Mouse (Mus musculus): ENCODE measurements around the gene Canx. TPM values are rescaled to one million over a fixed set of nuclear protein-coding genes. Genes with fewer than 3 reads are reported as not detected.
"Not testable (repeated sequence)": the region's sequence is repeated elsewhere in the genome, so short reads cannot be mapped to it uniquely, and the experiment has no call there.

Gene Canx
- polyA plus RNA-seq, 1 experiment from 2014 or later = 284 TPM

- ATAC-seq (ENCODE audit: insufficient number of reproducible peaks, low FRiP score, low TSS enrichment, low read depth) = not testable (repeated sequence)
Measured at GRCm38 (mm10) chr11:50361282-50361681, 35.8 kb upstream of the Canx start.

GRCm38 (mm10) chr11:50358950-50359861 lies 33.7 kb upstream of the Canx start:
- H3K4me2 ChIP-seq (replicated peaks) = peak overlapping the region; percentile 92
- H3K27me3 ChIP-seq = peaks cover 4% of the 10 kb centered on the region; the same call in 1 of the 2 replicates
- peak overlapping the region; percentile 22 for H3K9ac ChIP-seq
- no peaks in the 10 kb centered on the region for H3K4me1 ChIP-seq
- H3K4me3 ChIP-seq (replicated peaks) = peak overlapping the region; percentile 58
- H3K36me3 ChIP-seq = no peaks in the 10 kb centered on the region
- H3K9me3 ChIP-seq (replicated peaks) = no peaks in the 10 kb centered on the region
- no peak overlapping the region for H3K27ac ChIP-seq (replicated peaks)
- ATAC-seq (ENCODE audit: insufficient number of reproducible peaks, low FRiP score, low TSS enrichment, low read depth) = peak; percentile 70; the same call in 1 of the 2 replicates
- WGBS = 2% methylated on average over 74 of the region's 74 CpGs

More at GRCm38 (mm10) chr11:50361282-50361681, 35.8 kb upstream of the Canx start:
- H3K9me3 ChIP-seq (replicated peaks); H3K4me2 ChIP-seq (replicated peaks); H3K4me1 ChIP-seq; H3K4me3 ChIP-seq (replicated peaks); H3K36me3 ChIP-seq; H3K27ac ChIP-seq (replicated peaks); H3K27me3 ChIP-seq; H3K9ac ChIP-seq: not testable (repeated sequence)
- 81% methylated on average over 1 of the region's 1 CpGs for WGBS

GRCm38 (mm10) chr11:50355395-50355794 lies 29.9 kb upstream of the Canx start:
- Histone ChIP-seq H3K27ac (replicated peaks) (no peak overlapping the region), H3K4me1 (no peaks in the 10 kb centered on the region), H3K4me2 (replicated peaks) (no peak overlapping the region), H3K9me3 (replicated peaks) (no peaks in the 10 kb centered on the region), H3K4me3 (replicated peaks) (no peak overlapping the region), H3K27me3 (peaks cover 4% of the 10 kb centered on the region; the same call in 1 of the 2 replicates), H3K9ac (no peak overlapping the region), H3K36me3 (no peaks in the 10 kb centered on the region)
- ATAC-seq (ENCODE audit: insufficient number of reproducible peaks, low FRiP score, low TSS enrichment, low read depth) = no peak
- 62% methylated on average over 1 of the region's 1 CpGs for WGBS

GRCm38 (mm10) chr11:50354851-50355250 lies 29.4 kb upstream of the Canx start:
- Histone ChIP-seq H3K9me3 (replicated peaks) (no peaks in the 10 kb centered on the region), H3K27me3 (peaks cover 4% of the 10 kb centered on the region; the same call in 1 of the 2 replicates), H3K4me3 (replicated peaks) (no peak overlapping the region), H3K4me2 (replicated peaks) (no peak overlapping the region), H3K4me1 (no peaks in the 10 kb centered on the region), H3K9ac (no peak overlapping the region), H3K36me3 (no peaks in the 10 kb centered on the region), H3K27ac (replicated peaks) (no peak overlapping the region)
- ATAC-seq (ENCODE audit: insufficient number of reproducible peaks, low FRiP score, low TSS enrichment, low read depth) = no peak
- WGBS = 67% methylated on average over 3 of the region's 3 CpGs

GRCm38 (mm10) chr11:50354162-50354561 lies 28.7 kb upstream of the Canx start, which contains the start of gene Cby3:
Gene Cby3, plus strand, starts transcription at chr11:50354462.
- no peak for ATAC-seq (ENCODE audit: insufficient number of reproducible peaks, low FRiP score, low TSS enrichment, low read depth)
- Histone ChIP-seq H3K4me2 (replicated peaks) (no peak within 1 kb of the TSS), H3K36me3 (no peaks in the 10 kb centered on the region), H3K27me3 (peaks cover 4% of the 10 kb centered on the region; the same call in 1 of the 2 replicates), H3K9me3 (replicated peaks) (no peaks in the 10 kb centered on the region), H3K4me1 (no peaks in the 10 kb centered on the region), H3K9ac (no peak within 1 kb of the TSS), H3K27ac (replicated peaks) (no peak within 1 kb of the TSS), H3K4me3 (replicated peaks) (no peak within 1 kb of the TSS)

- ATAC-seq (ENCODE audit: insufficient number of reproducible peaks, low FRiP score, low TSS enrichment, low read depth) = no peak
- H3K9me3 ChIP-seq (replicated peaks) = no peaks in the 10 kb centered on the region
- no peak overlapping the region for H3K9ac ChIP-seq
- WGBS = 72% methylated on average over 2 of the region's 2 CpGs
- H3K27ac ChIP-seq (replicated peaks) = no peak overlapping the region
- no peaks in the 10 kb centered on the region for H3K27me3 ChIP-seq
- no peak overlapping the region for H3K4me2 ChIP-seq (replicated peaks)
- H3K4me3 ChIP-seq (replicated peaks) = no peak overlapping the region
- H3K4me1 ChIP-seq = no peaks in the 10 kb centered on the region
- H3K36me3 ChIP-seq = no peaks in the 10 kb centered on the region
Measured at GRCm38 (mm10) chr11:50352177-50352576, 26.7 kb upstream of the Canx start.

- no peak overlapping the region for H3K9ac ChIP-seq
- no peak for ATAC-seq (ENCODE audit: insufficient number of reproducible peaks, low FRiP score, low TSS enrichment, low read depth)
- no peaks in the 10 kb centered on the region for H3K36me3 ChIP-seq
- WGBS = 87% methylated on average over 9 of the region's 9 CpGs
- no peak overlapping the region for H3K27ac ChIP-seq (replicated peaks)
- H3K4me2 ChIP-seq (replicated peaks) = no peak overlapping the region
- H3K9me3 ChIP-seq (replicated peaks) = no peaks in the 10 kb centered on the region
- H3K4me3 ChIP-seq (replicated peaks) = no peak overlapping the region
- no peaks in the 10 kb centered on the region for H3K27me3 ChIP-seq
- no peaks in the 10 kb centered on the region for H3K4me1 ChIP-seq
Measured at GRCm38 (mm10) chr11:50346256-50347032, 21.0 kb upstream of the Canx start.

GRCm38 (mm10) chr11:50345486-50345885 lies 20.0 kb upstream of the Canx start:
- H3K27ac ChIP-seq (replicated peaks) = no peak overlapping the region
- ATAC-seq (ENCODE audit: insufficient number of reproducible peaks, low FRiP score, low TSS enrichment, low read depth) = no peak
- no peak overlapping the region for H3K4me2 ChIP-seq (replicated peaks)
- no peaks in the 10 kb centered on the region for H3K4me1 ChIP-seq
- WGBS = 71% methylated on average over 4 of the region's 4 CpGs
- H3K4me3 ChIP-seq (replicated peaks) = no peak overlapping the region
- no peak overlapping the region for H3K9ac ChIP-seq
- no peaks in the 10 kb centered on the region for H3K27me3 ChIP-seq
- no peaks in the 10 kb centered on the region for H3K9me3 ChIP-seq (replicated peaks)
- H3K36me3 ChIP-seq = no peaks in the 10 kb centered on the region

- Histone ChIP-seq H3K27me3 (no peaks in the 10 kb centered on the region), H3K9ac (no peak overlapping the region), H3K4me1 (no peaks in the 10 kb centered on the region), H3K36me3 (no peaks in the 10 kb centered on the region), H3K27ac (replicated peaks) (no peak overlapping the region), H3K4me2 (replicated peaks) (no peak overlapping the region), H3K9me3 (replicated peaks) (no peaks in the 10 kb centered on the region), H3K4me3 (replicated peaks) (no peak overlapping the region)
- no peak for ATAC-seq (ENCODE audit: insufficient number of reproducible peaks, low FRiP score, low TSS enrichment, low read depth)
- 67% methylated on average over 4 of the region's 4 CpGs for WGBS
Measured at GRCm38 (mm10) chr11:50336891-50337290, 11.4 kb upstream of the Canx start.

- no peak for ATAC-seq (ENCODE audit: insufficient number of reproducible peaks, low FRiP score, low TSS enrichment, low read depth)
- Histone ChIP-seq H3K9me3 (replicated peaks) (no peaks in the 10 kb centered on the region), H3K27me3 (no peaks in the 10 kb centered on the region), H3K9ac (no peak overlapping the region), H3K36me3 (no peaks in the 10 kb centered on the region), H3K27ac (replicated peaks) (no peak overlapping the region), H3K4me1 (no peaks in the 10 kb centered on the region), H3K4me3 (replicated peaks) (no peak overlapping the region), H3K4me2 (replicated peaks) (no peak overlapping the region)
- WGBS = 28% methylated on average over 1 of the region's 1 CpGs
Measured at GRCm38 (mm10) chr11:50336126-50336525, 10.7 kb upstream of the Canx start.

- 78% methylated on average over 3 of the region's 3 CpGs for WGBS
- no peak for ATAC-seq (ENCODE audit: insufficient number of reproducible peaks, low FRiP score, low TSS enrichment, low read depth)
- no peak overlapping the region for H3K9ac ChIP-seq
- no peak overlapping the region for H3K4me3 ChIP-seq (replicated peaks)
- H3K27me3 ChIP-seq = no peaks in the 10 kb centered on the region
- no peaks in the 10 kb centered on the region for H3K4me1 ChIP-seq
- H3K9me3 ChIP-seq (replicated peaks) = no peaks in the 10 kb centered on the region
- H3K36me3 ChIP-seq = no peaks in the 10 kb centered on the region
- H3K4me2 ChIP-seq (replicated peaks) = no peak overlapping the region
- no peak overlapping the region for H3K27ac ChIP-seq (replicated peaks)
Measured at GRCm38 (mm10) chr11:50333181-50333580, 7.7 kb upstream of the Canx start.
